Mouse (Mus musculus) adrenal gland, adult 18-20 months (tissue): ENCODE data around the gene Bloc1s5. TPM values are rescaled to one million over a fixed set of nuclear protein-coding genes. Genes with fewer than 3 reads are reported as not detected.
A peak's percentile ranks its signal among the peaks of the same experiment; 100 is the strongest.

ENCODE experiments used
- DNase-seq, 2 experiments: peaks; one replicate each; pipeline ENCODE4 v3.0.0; 2021 to 2022; ENCODE audit warnings: low spot score in 2 of 2
- total RNA-seq, 2 experiments: library from RNA; stranded (reverse); gene quantifications; 1 replicate in 1 of 2; 2 replicates in 1 of 2; pipeline ENCODE4 v1.2.3; 2021

The Bloc1s5 gene
- total RNA-seq, 2 experiments from 2014 or later, result 21.7 to 23.8 TPM

- DNase-seq, result no peak
Measured at GRCm38 (mm10) chr13:38623296-38623695, 11.6 kb downstream of the Bloc1s5 start.

GRCm38 (mm10) chr13:38618001-38618630 lies 16.8 kb downstream of the Bloc1s5 start:
- peak in 1 of 2 experiments; percentile 40 for DNase-seq

- DNase-seq, result no peak
Measured at GRCm38 (mm10) chr13:38616887-38617286, 18.0 kb downstream of the Bloc1s5 start.

GRCm38 (mm10) chr13:38615656-38616055 lies 19.3 kb downstream of the Bloc1s5 start:
- DNase-seq, result no peak

GRCm38 (mm10) chr13:38614298-38614697 lies 20.6 kb downstream of the Bloc1s5 start:
- no peak for DNase-seq

GRCm38 (mm10) chr13:38613583-38613982 lies 21.3 kb downstream of the Bloc1s5 start:
- DNase-seq, result no peak

GRCm38 (mm10) chr13:38612608-38613007 lies 22.3 kb downstream of the Bloc1s5 start:
- DNase-seq, result no peak

- DNase-seq, result no peak
Measured at GRCm38 (mm10) chr13:38612179-38612578, 22.7 kb downstream of the Bloc1s5 start.

GRCm38 (mm10) chr13:38610336-38610735 lies 24.6 kb downstream of the Bloc1s5 start:
- peak; percentile 40 to 46 for DNase-seq

- no peak for DNase-seq
Measured at GRCm38 (mm10) chr13:38607130-38607529, 27.8 kb downstream of the Bloc1s5 start.

- no peak for DNase-seq
Measured at GRCm38 (mm10) chr13:38605353-38605752, 29.6 kb downstream of the Bloc1s5 start.

GRCm38 (mm10) chr13:38602966-38603365 lies 31.9 kb downstream of the Bloc1s5 start:
- peak in 1 of 2 experiments; percentile 45 for DNase-seq

GRCm38 (mm10) chr13:38602243-38602832 lies 32.6 kb downstream of the Bloc1s5 start:
- no peak for DNase-seq

- no peak for DNase-seq
Measured at GRCm38 (mm10) chr13:38600811-38601210, 34.1 kb downstream of the Bloc1s5 start.

- DNase-seq, result no peak
Measured at GRCm38 (mm10) chr13:38597076-38597475, 37.8 kb downstream of the Bloc1s5 start.

GRCm38 (mm10) chr13:38596461-38596860 lies 38.4 kb downstream of the Bloc1s5 start:
- no peak for DNase-seq

GRCm38 (mm10) chr13:38593114-38593513 lies 41.8 kb downstream of the Bloc1s5 start:
- DNase-seq, result no peak

- no peak for DNase-seq
Measured at GRCm38 (mm10) chr13:38587350-38587749, 47.6 kb downstream of the Bloc1s5 start.

GRCm38 (mm10) chr13:38586451-38586850 lies 48.5 kb downstream of the Bloc1s5 start:
- DNase-seq, result no peak

- no peak for DNase-seq
Measured at GRCm38 (mm10) chr13:38582768-38583167, 52.1 kb downstream of the Bloc1s5 start.

- peak; percentile 38 to 40 for DNase-seq
Measured at GRCm38 (mm10) chr13:38580601-38581457, 54.1 kb downstream of the Bloc1s5 start.
